Mouse (Mus musculus): ENCODE data around the gene Atp6ap1l. TPM values are rescaled to one million over a fixed set of nuclear protein-coding genes. Genes with fewer than 3 reads are reported as not detected.

Gene Atp6ap1l
- polyA plus RNA-seq, 1 experiment = not detected

DNA sequence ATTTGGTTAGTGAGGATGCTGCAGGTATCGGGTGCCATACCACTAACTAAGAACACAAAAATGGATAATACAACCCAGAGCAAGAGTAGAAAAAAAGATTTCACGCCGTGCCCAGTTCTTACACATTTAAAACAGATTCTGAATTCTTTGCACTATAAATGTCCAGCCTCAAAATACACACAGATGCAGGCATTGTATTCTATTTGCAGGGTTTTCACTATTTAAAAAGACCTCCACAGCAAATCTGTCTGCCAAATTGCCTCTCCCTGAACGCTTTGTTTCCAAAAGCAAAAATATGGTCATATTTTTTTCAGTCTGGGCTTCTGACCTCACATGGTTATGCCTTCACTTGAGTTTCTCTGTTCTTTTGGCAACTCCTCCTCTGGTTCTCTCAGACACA, 10.3 kb downstream of the Atp6ap1l start:
- H3K27ac ChIP-seq (ENCODE audit: insufficient read depth, low read length) = no peak overlapping the region
- H3K4me3 ChIP-seq (ENCODE audit: insufficient read depth, low read length) = no peak overlapping the region
- TF ChIP-seq POLR2A (IDR thresholded peaks at IDR 0.05; ENCODE audit: low read depth, low read length) (no peak), CTCF (IDR thresholded peaks at IDR 0.05; ENCODE audit: borderline replicate concordance, insufficient read depth, low read length) (no peak)
- H3K4me1 ChIP-seq (ENCODE audit: control insufficient read depth, insufficient read depth, low read length) = peaks cover 3% of the 10 kb centered on the region; the same call in 1 of the 2 replicates

DNA sequence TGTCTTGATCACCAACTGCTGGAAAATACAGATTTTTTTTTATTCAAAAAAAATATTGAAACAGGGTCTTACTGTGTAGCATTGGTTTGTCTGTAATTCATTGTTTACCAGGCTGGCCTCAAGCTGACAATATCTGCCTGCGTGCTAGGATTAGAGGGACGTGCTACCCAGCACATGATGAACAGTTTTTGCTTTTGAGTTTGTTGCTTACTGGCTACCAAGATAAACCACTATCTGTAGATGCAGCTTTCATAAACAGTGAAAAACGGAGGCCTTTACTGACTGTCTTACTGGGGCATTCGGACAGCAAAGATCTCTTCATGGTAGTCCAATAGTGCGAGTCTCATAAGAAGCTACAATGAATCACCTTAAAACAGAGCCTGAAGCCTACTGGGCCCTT, 15.0 kb downstream of the Atp6ap1l start:
- no peak for TF ChIP-seq CTCF (IDR thresholded peaks at IDR 0.05; ENCODE audit: borderline replicate concordance, insufficient read depth, low read length)
- TF ChIP-seq POLR2A (IDR thresholded peaks at IDR 0.05; ENCODE audit: low read depth, low read length) = no peak
- Histone ChIP-seq H3K27ac (ENCODE audit: insufficient read depth, low read length) (no peak overlapping the region), H3K4me3 (ENCODE audit: insufficient read depth, low read length) (no peak overlapping the region), H3K4me1 (ENCODE audit: control insufficient read depth, insufficient read depth, low read length) (no peaks in the 10 kb centered on the region)

DNA sequence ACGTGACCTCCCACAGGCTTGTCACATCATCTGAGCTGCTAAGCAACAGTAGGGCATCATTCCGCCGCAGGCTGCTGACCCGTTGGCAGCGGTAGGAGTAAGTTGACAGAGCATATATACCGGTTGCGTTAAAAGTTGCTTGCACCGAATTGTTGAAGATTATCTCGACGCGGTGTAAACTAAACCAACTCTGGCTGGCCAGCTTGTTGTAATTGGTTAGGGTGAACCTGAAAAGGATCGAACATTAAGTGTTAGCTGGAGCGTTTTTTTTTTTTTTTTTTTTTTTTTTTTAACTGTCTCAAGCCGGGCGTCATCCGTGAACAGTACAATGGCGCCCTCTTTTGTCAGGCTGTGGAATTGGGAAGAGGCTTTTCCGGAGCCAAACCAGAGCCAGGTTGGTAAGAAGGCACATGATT, 18.6 kb downstream of the Atp6ap1l start:
- 0 out of 2 replicates have a peak, but pooled peaks have one; percentile 43 for TF ChIP-seq CTCF (IDR thresholded peaks at IDR 0.05; ENCODE audit: borderline replicate concordance, insufficient read depth, low read length)
- TF ChIP-seq POLR2A (IDR thresholded peaks at IDR 0.05; ENCODE audit: low read depth, low read length) = no peak
- no peak overlapping the region for H3K27ac ChIP-seq (ENCODE audit: insufficient read depth, low read length)
- H3K4me1 ChIP-seq (ENCODE audit: control insufficient read depth, insufficient read depth, low read length) = no peaks in the 10 kb centered on the region
- peak overlapping the region; percentile 55 for H3K4me3 ChIP-seq (ENCODE audit: insufficient read depth, low read length)

DNA sequence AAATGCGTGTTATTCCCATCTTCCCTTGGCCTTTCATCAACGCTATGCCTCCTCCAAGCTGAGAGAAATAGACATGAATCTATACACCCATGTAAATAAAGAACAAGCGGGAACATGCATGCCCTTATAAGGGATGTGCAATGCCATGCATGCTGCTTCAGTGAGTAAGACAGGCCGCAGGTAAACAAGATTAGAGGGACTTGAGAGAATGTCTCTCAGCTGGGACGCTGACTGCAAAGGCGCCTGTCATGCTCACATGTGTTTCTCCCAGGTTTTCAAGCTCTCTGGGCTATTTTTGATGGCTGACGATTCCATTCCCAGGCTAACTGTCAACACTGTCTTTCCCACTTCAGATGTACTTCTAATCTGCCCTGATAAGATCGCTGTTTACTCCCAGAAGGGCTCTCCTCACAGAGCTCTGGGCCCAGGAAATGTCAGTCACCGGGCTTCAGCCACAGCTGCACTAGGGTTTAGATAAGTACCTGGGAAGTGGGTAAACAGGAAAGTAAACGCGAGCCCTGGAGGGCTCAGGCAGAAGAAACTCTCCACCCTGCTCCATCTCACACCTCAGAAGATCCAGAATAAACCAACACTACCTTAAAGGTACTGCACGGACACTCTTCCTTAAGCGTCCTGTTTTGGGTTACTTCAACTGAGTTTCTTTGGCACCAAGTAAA, 19.2 kb downstream of the Atp6ap1l start:
- H3K4me3 ChIP-seq (ENCODE audit: insufficient read depth, low read length) = peak overlapping the region; percentile 55; the same call in 1 of the 2 replicates
- no peak for TF ChIP-seq POLR2A (IDR thresholded peaks at IDR 0.05; ENCODE audit: low read depth, low read length)
- TF ChIP-seq CTCF (IDR thresholded peaks at IDR 0.05; ENCODE audit: borderline replicate concordance, insufficient read depth, low read length) = no peak
- H3K27ac ChIP-seq (ENCODE audit: insufficient read depth, low read length) = no peak overlapping the region

DNA sequence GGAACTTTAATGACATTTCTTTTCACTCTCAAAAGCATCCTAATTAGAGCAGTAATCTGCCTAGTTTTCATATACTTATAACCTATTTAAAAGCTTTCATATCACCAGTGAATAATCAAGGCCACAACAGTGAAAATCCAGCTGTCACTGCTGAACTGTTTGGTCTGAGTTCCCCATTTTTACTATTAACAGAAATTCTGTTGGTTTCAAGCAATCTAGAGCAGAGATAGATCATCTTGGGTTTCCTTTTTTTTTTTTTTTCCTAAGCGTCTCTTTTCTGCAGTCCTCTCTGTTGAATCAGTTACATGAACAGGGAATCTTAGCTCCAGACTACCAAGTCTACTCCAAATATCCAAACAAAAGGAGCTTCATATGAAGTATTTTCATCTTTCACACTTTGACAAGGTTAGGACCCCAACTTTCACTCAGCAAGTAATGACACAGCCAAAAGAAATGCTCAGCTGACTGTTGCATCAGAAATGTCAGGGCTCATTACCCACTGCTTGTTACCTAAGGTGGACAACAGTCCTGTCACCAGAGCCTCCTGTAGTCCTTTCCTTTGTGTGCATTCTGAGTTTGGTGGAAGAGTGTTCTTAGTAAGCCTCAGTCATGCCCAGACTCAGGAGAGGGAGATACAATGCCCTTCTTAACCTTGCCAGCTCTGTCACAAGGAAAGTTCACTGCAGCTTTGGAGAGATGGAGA, 23.3 kb downstream of the Atp6ap1l start:
- no peak overlapping the region for H3K4me3 ChIP-seq (ENCODE audit: insufficient read depth, low read length)
- H3K27ac ChIP-seq (ENCODE audit: insufficient read depth, low read length) = no peak overlapping the region
- no peaks in the 10 kb centered on the region for H3K4me1 ChIP-seq (ENCODE audit: control insufficient read depth, insufficient read depth, low read length)
- TF ChIP-seq CTCF (IDR thresholded peaks at IDR 0.05; ENCODE audit: borderline replicate concordance, insufficient read depth, low read length) (no peak), POLR2A (IDR thresholded peaks at IDR 0.05; ENCODE audit: low read depth, low read length) (no peak)

More for the DNA sequence above, 19.2 kb downstream of the Atp6ap1l start:
- H3K4me1 ChIP-seq (ENCODE audit: control insufficient read depth, insufficient read depth, low read length) = no peaks in the 10 kb centered on the region

DNA sequence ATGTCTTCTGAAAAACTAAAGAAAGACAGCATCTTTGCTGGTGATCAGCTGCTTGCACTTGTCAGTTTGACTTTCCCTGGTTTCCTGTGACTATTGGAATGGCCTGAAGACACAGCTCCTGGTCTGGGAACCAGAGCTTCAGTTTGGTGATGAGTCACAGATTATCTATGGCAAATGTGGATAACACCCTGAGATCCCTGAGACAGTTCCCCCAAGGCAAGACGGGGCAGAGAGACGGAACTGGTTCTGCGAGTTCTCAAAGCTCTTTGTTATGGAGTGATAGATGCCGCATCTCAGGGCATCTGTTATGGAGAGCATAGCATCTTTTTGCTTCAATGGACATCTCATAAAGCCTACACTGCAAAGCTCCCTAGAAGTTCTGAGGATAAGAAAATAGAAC, 33.6 kb downstream of the Atp6ap1l start:
- TF ChIP-seq POLR2A (IDR thresholded peaks at IDR 0.05; ENCODE audit: low read depth, low read length) = no peak
- TF ChIP-seq CTCF (IDR thresholded peaks at IDR 0.05; ENCODE audit: borderline replicate concordance, insufficient read depth, low read length) = no peak
- H3K4me3 ChIP-seq (ENCODE audit: insufficient read depth, low read length) = no peak overlapping the region
- 0 out of 2 replicates have a peak, but pooled peaks cover 4% of the 10 kb centered on the region for H3K4me1 ChIP-seq (ENCODE audit: control insufficient read depth, insufficient read depth, low read length)
- no peak overlapping the region for H3K27ac ChIP-seq (ENCODE audit: insufficient read depth, low read length)

DNA sequence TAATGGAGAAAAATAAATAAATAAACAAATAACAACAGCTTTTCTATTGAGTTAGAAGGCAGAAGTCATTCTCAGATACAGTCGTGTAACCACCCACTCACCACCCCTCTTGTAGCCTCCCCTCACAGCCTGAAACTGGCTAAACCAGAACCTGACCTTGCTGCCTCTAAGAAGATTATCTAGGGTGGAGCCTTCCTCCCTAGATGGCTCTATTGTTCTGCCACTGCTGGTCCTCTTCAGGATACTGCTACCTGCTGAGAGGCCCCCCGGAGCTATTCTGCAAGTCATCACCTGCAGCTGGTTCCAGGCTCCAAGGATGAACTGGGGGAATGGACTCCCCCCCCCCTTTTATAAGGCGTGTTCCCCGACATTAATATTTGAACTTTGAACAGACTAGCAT, 36.0 kb downstream of the Atp6ap1l start:
- H3K27ac ChIP-seq (ENCODE audit: insufficient read depth, low read length) = no peak overlapping the region
- no peak overlapping the region for H3K4me3 ChIP-seq (ENCODE audit: insufficient read depth, low read length)
- 0 out of 2 replicates have a peak, but pooled peaks cover 4% of the 10 kb centered on the region for H3K4me1 ChIP-seq (ENCODE audit: control insufficient read depth, insufficient read depth, low read length)
- no peak for TF ChIP-seq POLR2A (IDR thresholded peaks at IDR 0.05; ENCODE audit: low read depth, low read length)
- TF ChIP-seq CTCF (IDR thresholded peaks at IDR 0.05; ENCODE audit: borderline replicate concordance, insufficient read depth, low read length) = no peak

DNA sequence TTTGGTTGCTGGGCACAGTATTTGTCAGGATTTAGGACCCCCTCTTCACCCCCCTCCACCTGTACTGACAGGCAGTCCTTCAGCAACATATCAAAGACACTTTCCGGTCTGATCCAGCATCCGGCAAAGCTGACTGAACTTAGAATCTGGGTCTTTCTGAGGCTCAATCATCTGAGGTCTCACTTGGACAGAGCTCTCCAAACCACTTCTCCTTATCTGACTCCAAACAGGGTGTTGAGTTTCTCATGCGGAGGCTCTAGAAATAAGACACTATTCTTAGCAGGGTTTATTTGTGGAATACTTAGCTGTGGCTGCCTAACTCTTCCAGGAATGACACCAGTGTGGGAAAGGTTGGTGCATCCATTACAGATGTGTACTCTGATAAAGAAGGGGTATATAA, 43.0 kb downstream of the Atp6ap1l start:
- no peak overlapping the region for H3K27ac ChIP-seq (ENCODE audit: insufficient read depth, low read length)
- no peak overlapping the region for H3K4me3 ChIP-seq (ENCODE audit: insufficient read depth, low read length)
- no peaks in the 10 kb centered on the region for H3K4me1 ChIP-seq (ENCODE audit: control insufficient read depth, insufficient read depth, low read length)
- no peak for TF ChIP-seq POLR2A (IDR thresholded peaks at IDR 0.05; ENCODE audit: low read depth, low read length)
- no peak for TF ChIP-seq CTCF (IDR thresholded peaks at IDR 0.05; ENCODE audit: borderline replicate concordance, insufficient read depth, low read length)

DNA sequence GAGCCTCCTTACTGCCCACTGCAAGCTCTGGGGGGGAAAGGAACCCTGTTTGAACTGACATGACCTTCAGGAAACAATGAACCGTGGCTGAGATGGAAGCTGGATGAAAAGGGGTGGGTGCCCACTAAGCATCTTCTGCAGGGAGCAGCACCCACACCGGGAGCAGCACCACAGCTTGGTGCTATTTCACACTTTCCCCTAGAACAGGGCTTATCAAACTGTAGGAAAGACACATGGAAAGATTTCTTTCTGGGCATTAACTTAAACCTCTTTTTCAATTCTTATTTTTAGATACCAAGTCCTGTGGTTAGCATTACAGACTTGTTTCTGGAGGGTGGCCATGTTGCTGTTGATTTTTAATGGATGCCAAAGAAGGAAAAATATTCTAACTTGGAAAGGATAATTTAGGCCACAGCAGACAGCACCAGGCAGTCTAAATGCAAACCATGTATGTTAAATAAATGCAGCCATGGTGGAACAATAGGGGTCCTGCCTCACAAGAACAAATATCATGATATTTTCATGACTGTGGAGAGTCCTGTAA, 44.2 kb downstream of the Atp6ap1l start:
- 0 out of 2 replicates have a peak overlapping the region, but pooled peaks have one; percentile 3 for H3K27ac ChIP-seq (ENCODE audit: insufficient read depth, low read length)
- H3K4me1 ChIP-seq (ENCODE audit: control insufficient read depth, insufficient read depth, low read length) = no peaks in the 10 kb centered on the region
- TF ChIP-seq CTCF (IDR thresholded peaks at IDR 0.05; ENCODE audit: borderline replicate concordance, insufficient read depth, low read length) = no peak
- no peak for TF ChIP-seq POLR2A (IDR thresholded peaks at IDR 0.05; ENCODE audit: low read depth, low read length)
- no peak overlapping the region for H3K4me3 ChIP-seq (ENCODE audit: insufficient read depth, low read length)

Measured in embryonic fibroblast, embryonic 13.5 days (primary cell).